Mouse (Mus musculus) heart, embryonic 14.5 days (tissue): ENCODE data around the gene Kcnj16. TPM values are rescaled to one million over a fixed set of nuclear protein-coding genes. Genes with fewer than 3 reads are reported as not detected.

Experiments used
- ATAC-seq: fragments of 200-750 bp; cut with Nextera tagmentation; 2 replicates; pipeline ENCODE4 v1.8.0; 2017; ENCODE audit warnings: low read depth, moderate TSS enrichment; ENCODE audit not compliant: insufficient number of reproducible peaks, insufficient read depth, low FRiP score
- H3K27ac ChIP-seq, 2 experiments: fragments of 200-500 bp in 1 of 2; fragments of 300-500 bp in 1 of 2; sonication (generic) in 1 of 2; replicated peaks in 1 of 2; 2 replicates each; pipeline ENCODE4 v1.5.1; 2012 to 2014; ENCODE audit warnings: low read depth in 2 of 2, low read length in 2 of 2, control low read depth in 1 of 2, mild to moderate bottlenecking in 1 of 2, mixed read lengths in 1 of 2; ENCODE audit not compliant: control insufficient read depth in 1 of 2, insufficient read depth in 1 of 2
- H3K27me3 ChIP-seq: fragments of 300-500 bp; sonication (generic); 2 replicates; pipeline ENCODE4 v1.6.1; 2014; ENCODE audit warnings: mild to moderate bottlenecking, low read length, control low read depth; ENCODE audit not compliant: control insufficient read depth, insufficient read depth
- H3K36me3 ChIP-seq: fragments of 300-500 bp; sonication (generic); 2 replicates; pipeline ENCODE4 v1.6.1; 2014; ENCODE audit warnings: mild to moderate bottlenecking, control low read depth, low read length, mixed read lengths; ENCODE audit not compliant: control insufficient read depth, insufficient read depth
- H3K4me1 ChIP-seq, 2 experiments: fragments of 200-500 bp in 1 of 2; fragments of 300-500 bp in 1 of 2; sonication (generic) in 1 of 2; 2 replicates each; pipeline ENCODE4 v1.6.1; 2012 to 2014; ENCODE audit warnings: low read length in 2 of 2, control low read depth in 1 of 2, mixed read lengths in 1 of 2; ENCODE audit not compliant: control insufficient read depth in 2 of 2, insufficient read depth in 2 of 2
- H3K4me2 ChIP-seq: fragments of 300-500 bp; sonication (generic); 2 replicates; pipeline ENCODE4 v1.6.1; 2014; ENCODE audit warnings: mild to moderate bottlenecking, low read length
- H3K4me3 ChIP-seq, 2 experiments: fragments of 200-500 bp in 1 of 2; fragments of 300-500 bp in 1 of 2; sonication (generic) in 1 of 2; 2 replicates each; pipeline ENCODE4 v1.5.1; 2012 to 2014; ENCODE audit warnings: low read length in 2 of 2, mild to moderate bottlenecking in 2 of 2, control low read depth in 1 of 2, low read depth in 1 of 2, moderate library complexity in 1 of 2; ENCODE audit not compliant: control insufficient read depth in 1 of 2, insufficient read depth in 1 of 2
- H3K9ac ChIP-seq: fragments of 300-500 bp; sonication (generic); 2 replicates; pipeline ENCODE4 v1.6.1; 2014; ENCODE audit warnings: mild to moderate bottlenecking, low read length
- H3K9me3 ChIP-seq: fragments of 300-500 bp; sonication (generic); 2 replicates; pipeline ENCODE4 v1.6.1; 2016; ENCODE audit warnings: low read length, control low read depth; ENCODE audit not compliant: control insufficient read depth
- WGBS: fragments of 180-500 bp; shearing (Covaris S2); extraction: QIAGEN DNeasy Blood & Tissue Kit; methylation state at CpG from one replicate; pipeline ENCODE4 v1.1.7; 2014; 5-methylcytosine and 5-hydroxymethylcytosine counted together
- polyA plus RNA-seq: library from polyadenylated mRNA; unstranded; fragments of >200 nt; fragmentation: Nextera tagmentation; extraction: Ambion mirVana; gene quantifications from 2 replicates; pipeline ENCODE4 v1.2.1, GENCODE M21; 2014

Kcnj16 gene
- polyA plus RNA-seq, 1 experiment from 2014 or later: not detected

- ATAC-seq: no peak
- no peaks in the 10 kb centered on the region for H3K27me3 ChIP-seq
- no peaks in the 10 kb centered on the region for H3K36me3 ChIP-seq
- no peak overlapping the region for H3K9ac ChIP-seq
- 71% methylated on average over 3 of the region's 3 CpGs for WGBS
- H3K4me1 ChIP-seq: peaks cover 0 to 2% of the 10 kb centered on the region in 2 experiments; a peak in 1 of 4 replicates
- no peak overlapping the region for H3K4me2 ChIP-seq
- H3K27ac ChIP-seq: no peak overlapping the region
- no peak overlapping the region for H3K4me3 ChIP-seq
- H3K9me3 ChIP-seq: no peaks in the 10 kb centered on the region
Measured at GRCm38 (mm10) chr11:111016206-111016605, 48.4 kb downstream of the Kcnj16 start.

GRCm38 (mm10) chr11:111020211-111020610, 52.4 kb downstream of the Kcnj16 start:
- WGBS: 47% methylated on average over 2 of the region's 2 CpGs
- no peak for ATAC-seq
- no peaks in the 10 kb centered on the region for H3K9me3 ChIP-seq

GRCm38 (mm10) chr11:111022681-111023281, 54.9 kb downstream of the Kcnj16 start:
- Histone ChIP-seq H3K36me3 (no peaks in the 10 kb centered on the region), H3K4me3 (no peak overlapping the region), H3K9ac (no peak overlapping the region), H3K4me2 (no peak overlapping the region), H3K27me3 (no peaks in the 10 kb centered on the region), H3K9me3 (no peaks in the 10 kb centered on the region), H3K4me1 (peaks cover 0 to 2% of the 10 kb centered on the region in 2 experiments; a peak in 1 of 4 replicates), H3K27ac (no peak overlapping the region)
- 74% methylated on average over 8 of the region's 8 CpGs for WGBS
- ATAC-seq: no peak

More at GRCm38 (mm10) chr11:111020211-111020610, 52.4 kb downstream of the Kcnj16 start:
- Histone ChIP-seq H3K36me3 (no peaks in the 10 kb centered on the region), H3K27ac (no peak overlapping the region), H3K9ac (no peak overlapping the region), H3K4me2 (no peak overlapping the region), H3K4me1 (peaks cover 0 to 2% of the 10 kb centered on the region in 2 experiments; a peak in 1 of 4 replicates), H3K27me3 (no peaks in the 10 kb centered on the region), H3K4me3 (no peak overlapping the region)

GRCm38 (mm10) chr11:111042175-111042574, 74.3 kb downstream of the Kcnj16 start:
- Histone ChIP-seq H3K4me2 (no peak overlapping the region), H3K27me3 (no peaks in the 10 kb centered on the region), H3K36me3 (no peaks in the 10 kb centered on the region), H3K27ac (no peak overlapping the region), H3K9me3 (no peaks in the 10 kb centered on the region), H3K4me3 (no peak overlapping the region), H3K9ac (no peak overlapping the region), H3K4me1 (no peaks in the 10 kb centered on the region)
- ATAC-seq: no peak
- WGBS: 36% methylated on average over 5 of the region's 5 CpGs

- H3K4me1 ChIP-seq: no peaks in the 10 kb centered on the region
- no peak overlapping the region for H3K27ac ChIP-seq
- no peak overlapping the region for H3K9ac ChIP-seq
- no peaks in the 10 kb centered on the region for H3K36me3 ChIP-seq
- WGBS: 83% methylated on average over 4 of the region's 4 CpGs
- H3K4me2 ChIP-seq: no peak overlapping the region
- no peak for ATAC-seq
- H3K9me3 ChIP-seq: no peaks in the 10 kb centered on the region
- no peak overlapping the region for H3K4me3 ChIP-seq
- H3K27me3 ChIP-seq: no peaks in the 10 kb centered on the region
Measured at GRCm38 (mm10) chr11:111043298-111043697, 75.5 kb downstream of the Kcnj16 start.

- Histone ChIP-seq H3K9me3 (no peaks in the 10 kb centered on the region), H3K36me3 (no peaks in the 10 kb centered on the region), H3K4me2 (no peak overlapping the region), H3K4me3 (no peak overlapping the region), H3K4me1 (no peaks in the 10 kb centered on the region; a peak in 1 of 4 replicates), H3K9ac (no peak overlapping the region), H3K27me3 (no peaks in the 10 kb centered on the region), H3K27ac (no peak overlapping the region; a peak in 1 of 4 replicates)
- no peak for ATAC-seq
- WGBS: 63% methylated on average over 3 of the region's 3 CpGs
Measured at GRCm38 (mm10) chr11:111054252-111054651, 86.4 kb downstream of the Kcnj16 start.

- no peak for ATAC-seq
- WGBS: 86% methylated on average over 8 of the region's 8 CpGs
- H3K4me3 ChIP-seq: no peak overlapping the region
Measured at GRCm38 (mm10) chr11:111054854-111055822, 87.3 kb downstream of the Kcnj16 start.

More at GRCm38 (mm10) chr11:111054854-111055822, 87.3 kb downstream of the Kcnj16 start:
- Histone ChIP-seq H3K4me2 (no peak overlapping the region), H3K9ac (no peak overlapping the region), H3K27me3 (no peaks in the 10 kb centered on the region), H3K4me1 (no peaks in the 10 kb centered on the region; a peak in 1 of 4 replicates), H3K27ac (no peak overlapping the region), H3K36me3 (no peaks in the 10 kb centered on the region), H3K9me3 (no peaks in the 10 kb centered on the region)
